Mouse (Mus musculus): ENCODE data around the gene Cubn.

DNA sequence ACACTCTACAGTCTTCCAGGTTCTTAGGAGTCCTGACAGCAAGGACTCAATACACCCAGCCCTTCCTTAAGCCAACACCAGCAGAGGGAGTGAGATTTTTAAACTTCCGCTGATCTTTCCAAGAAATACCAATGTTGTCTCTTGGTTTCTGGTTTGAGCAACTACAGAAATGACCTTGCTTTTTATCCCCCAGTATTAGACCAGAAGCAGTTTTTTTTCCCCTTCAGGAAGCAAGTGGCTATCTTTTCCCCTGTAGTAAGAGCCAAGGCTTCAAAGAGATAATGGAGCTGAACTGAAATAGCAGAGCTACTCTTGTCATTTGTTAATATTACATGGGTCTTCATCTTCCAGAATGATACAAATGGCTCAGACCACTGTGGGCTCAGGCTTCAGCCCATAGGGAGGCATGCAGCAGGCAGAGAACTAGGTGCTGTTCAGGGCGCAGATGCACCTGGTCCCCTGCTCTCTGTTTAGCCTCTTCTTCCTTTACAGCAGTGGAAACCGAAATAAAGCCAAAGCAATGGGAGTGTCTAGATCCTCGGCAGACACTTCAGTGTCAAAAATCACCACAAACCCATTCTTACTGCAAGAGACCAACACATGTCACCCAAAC lies 222.8 kb downstream of the Cubn start:
- no peak for TF ChIP-seq POLR2A (IDR thresholded peaks at IDR 0.05; ENCODE audit: borderline replicate concordance, extremely low read depth, low read depth, low read length)
- no peak for TF ChIP-seq CTCF (IDR thresholded peaks at IDR 0.05; ENCODE audit: insufficient read depth, low read length)
